22 mouse cellular contexts compared by ENCODE assay signal in the genomic region with DNA sequence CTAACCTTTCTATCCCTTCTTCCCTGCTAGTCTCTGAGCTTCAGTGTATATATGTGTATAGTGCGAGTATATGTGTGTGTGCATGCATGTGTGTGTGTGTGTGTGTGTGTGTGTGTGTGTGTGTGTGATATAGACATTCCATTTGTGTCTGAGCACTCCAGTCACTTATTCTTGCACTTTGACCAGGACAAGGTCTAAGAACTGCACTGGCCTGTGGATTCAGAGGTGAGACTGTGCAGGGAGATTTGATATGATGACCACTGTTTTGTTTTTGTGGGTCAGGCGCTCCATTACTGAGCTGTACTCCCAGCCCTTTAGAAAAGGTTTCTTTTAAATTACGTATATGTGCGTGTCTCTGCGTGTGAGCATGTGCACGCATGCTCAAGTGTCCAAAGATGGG.
"Had no signal": no experiment of that assay in that cellular context is flagged by ENCODE, and none has a peak within 500 bp of the region (broad histone marks: within the 10 kb centered on the region; RNA-seq: fewer than 3 reads in every experiment).

No protein-coding gene starts in this region.

- H3K4me3 ChIP-seq: lung, embryonic 15.5 days; midbrain, embryonic 10.5 days; midbrain, embryonic 12.5 days; myocyte; neural tube, embryonic 13.5 days; neural tube, embryonic 15.5 days; stomach, embryonic 15.5 days had no signal

- H3K9me3 ChIP-seq: lung, embryonic 15.5 days; midbrain, embryonic 10.5 days; midbrain, embryonic 12.5 days; neural tube, embryonic 13.5 days; neural tube, embryonic 15.5 days; stomach, embryonic 15.5 days had no signal

- H3K27ac ChIP-seq: lung, embryonic 15.5 days; midbrain, embryonic 10.5 days; midbrain, embryonic 12.5 days; neural tube, embryonic 13.5 days; neural tube, embryonic 15.5 days; stomach, embryonic 15.5 days; stomach, postnatal 0 days had no signal

- H3K9ac ChIP-seq: liver, postnatal 0 days; lung, embryonic 15.5 days; midbrain, embryonic 12.5 days; neural tube, embryonic 13.5 days; neural tube, embryonic 15.5 days; stomach, embryonic 15.5 days had no signal

- H3K4me2 ChIP-seq: lung, embryonic 15.5 days; midbrain, embryonic 12.5 days; neural tube, embryonic 13.5 days; neural tube, embryonic 15.5 days; stomach, embryonic 15.5 days had no signal

- DNase-seq: liver, postnatal 0 days; lung, adult 2 months; lung, postnatal 10 days; lung, postnatal 4 days; midbrain, embryonic 14.5 days; retina, postnatal 1 day; right cerebral cortex, adult 18-20 months; right cerebral cortex, postnatal 25 days; right cerebral cortex, postnatal 4 days; spleen, adult 18-20 months; thymus, adult 2 months; thymus, postnatal 25 days; thymus, postnatal 4 days had no signal

- H3K27me3 ChIP-seq: lung, embryonic 15.5 days; midbrain, embryonic 12.5 days; neural tube, embryonic 13.5 days; neural tube, embryonic 15.5 days; stomach, embryonic 15.5 days had no signal

- ATAC-seq: liver, postnatal 0 days; midbrain, embryonic 16.5 days had no signal

- H3K4me1 ChIP-seq: lung, embryonic 15.5 days; midbrain, embryonic 10.5 days; midbrain, embryonic 12.5 days; stomach, embryonic 15.5 days had no signal

- H3K36me3 ChIP-seq: lung, embryonic 15.5 days; midbrain, embryonic 10.5 days; midbrain, embryonic 12.5 days; neural tube, embryonic 13.5 days; neural tube, embryonic 15.5 days had no signal
